Mouse (Mus musculus) G1E-ER4 (cell line): ENCODE data around the gene Speg. TPM values are rescaled to one million over a fixed set of nuclear protein-coding genes. Genes with fewer than 3 reads are reported as not detected.

Source experiments
- GATA1 ChIP-seq: IDR thresholded peaks from one replicate; pipeline ENCODE4 v1.8.0; 2012; ENCODE audit warnings: low read length, inconsistent platforms
- polyA plus RNA-seq: library from polyadenylated mRNA; stranded (reverse); fragments of >175 nt; gene quantifications from 2 replicates; pipeline ENCODE4 v1.2.3, GENCODE M21; 2012

Gene Speg
- polyA plus RNA-seq, 1 experiment = 0.09 TPM

DNA sequence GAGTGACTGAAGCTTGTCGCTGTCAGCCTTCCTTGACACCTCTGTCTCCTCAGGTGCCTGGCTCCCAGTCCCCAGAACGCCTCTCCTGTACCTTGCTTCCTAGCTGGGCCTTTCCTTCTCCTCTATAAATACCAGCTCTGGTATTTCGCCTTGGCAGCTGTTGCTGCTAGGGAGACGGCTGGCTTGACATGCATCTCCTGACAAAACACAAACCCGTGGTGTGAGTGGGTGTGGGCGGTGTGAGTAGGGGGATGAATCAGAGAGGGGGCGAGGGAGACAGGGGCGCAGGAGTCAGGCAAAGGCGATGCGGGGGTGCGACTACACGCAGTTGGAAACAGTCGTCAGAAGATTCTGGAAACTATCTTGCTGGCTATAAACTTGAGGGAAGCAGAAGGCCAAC is 15.8 kb upstream of the Speg start:
- TF ChIP-seq GATA1 = no peak

DNA sequence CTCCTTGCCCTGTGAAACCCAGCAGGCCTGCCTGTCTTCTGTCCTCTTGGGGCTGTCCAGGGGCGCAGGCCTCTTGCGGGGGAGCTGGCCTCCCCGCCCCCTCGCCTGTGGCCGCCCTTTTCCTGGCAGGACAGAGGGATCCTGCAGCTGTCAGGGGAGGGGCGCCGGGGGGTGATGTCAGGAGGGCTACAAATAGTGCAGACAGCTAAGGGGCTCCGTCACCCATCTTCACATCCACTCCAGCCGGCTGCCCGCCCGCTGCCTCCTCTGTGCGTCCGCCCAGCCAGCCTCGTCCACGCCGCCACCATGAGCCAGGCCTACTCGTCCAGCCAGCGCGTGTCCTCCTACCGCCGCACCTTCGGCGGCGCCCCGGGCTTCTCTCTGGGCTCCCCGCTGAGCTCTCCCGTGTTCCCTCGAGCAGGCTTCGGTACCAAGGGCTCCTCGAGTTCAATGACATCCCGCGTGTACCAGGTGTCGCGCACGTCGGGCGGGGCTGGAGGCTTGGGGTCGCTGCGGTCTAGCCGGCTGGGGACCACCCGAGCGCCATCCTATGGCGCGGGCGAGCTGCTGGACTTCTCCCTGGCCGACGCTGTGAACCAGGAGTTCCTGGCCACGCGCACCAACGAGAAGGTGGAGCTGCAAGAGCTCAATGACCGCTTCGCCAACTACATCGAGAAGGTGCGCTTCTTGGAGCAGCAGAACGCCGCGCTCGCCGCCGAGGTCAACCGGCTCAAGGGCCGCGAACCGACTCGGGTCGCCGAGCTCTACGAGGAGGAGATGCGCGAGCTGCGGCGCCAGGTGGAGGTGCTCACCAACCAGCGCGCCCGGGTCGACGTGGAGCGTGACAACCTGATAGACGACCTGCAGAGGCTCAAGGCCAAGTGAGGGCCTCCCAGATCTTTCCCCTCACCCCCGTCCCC is 14.7 kb upstream of the Speg start, which contains the start of gene Des:
Gene Des (plus strand): TSS at position 218 of the 920 bp plus-strand sequence.
- TF ChIP-seq GATA1 = no peak

DNA sequence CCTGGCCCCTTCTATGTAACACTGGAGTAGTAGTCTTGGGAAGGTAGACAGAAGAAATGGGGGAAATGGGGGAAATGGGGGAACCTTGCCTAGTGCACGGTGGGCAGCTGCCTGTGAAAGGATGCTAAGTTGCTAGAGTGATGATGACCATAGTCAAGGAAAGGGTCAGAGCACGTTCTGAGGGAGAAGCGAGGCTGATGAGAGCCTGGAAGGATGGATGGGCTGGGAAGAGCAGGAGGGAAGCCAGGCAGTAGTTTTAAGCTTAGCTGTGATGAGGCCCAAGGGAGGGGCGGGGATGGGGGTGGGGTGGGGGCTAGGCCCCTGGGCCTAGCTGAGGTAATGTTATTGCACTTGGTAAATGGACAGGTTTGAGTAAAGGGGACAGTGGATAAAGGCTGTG is 14.0 kb upstream of the Speg start:
- no peak for TF ChIP-seq GATA1

DNA sequence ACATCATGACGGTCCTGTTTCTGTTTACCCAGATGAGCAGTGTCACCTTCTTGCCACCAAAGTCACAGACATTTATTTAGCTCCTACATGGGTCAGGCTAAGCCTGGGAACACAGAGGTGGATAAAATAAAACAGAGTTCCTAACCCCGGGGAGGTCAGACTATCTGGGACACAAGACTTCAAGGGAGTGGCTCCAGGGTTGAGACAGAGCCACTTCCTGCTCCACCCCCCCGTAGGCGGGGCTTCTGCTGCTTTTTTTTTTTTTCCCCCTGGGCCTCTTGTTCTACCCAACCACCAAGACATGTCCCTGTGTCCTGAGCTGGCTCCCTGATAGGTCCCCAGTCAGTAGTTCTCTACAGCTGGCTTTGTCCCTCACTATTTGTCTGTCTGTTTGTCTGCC is 13.3 kb upstream of the Speg start:
- no peak for TF ChIP-seq GATA1

DNA sequence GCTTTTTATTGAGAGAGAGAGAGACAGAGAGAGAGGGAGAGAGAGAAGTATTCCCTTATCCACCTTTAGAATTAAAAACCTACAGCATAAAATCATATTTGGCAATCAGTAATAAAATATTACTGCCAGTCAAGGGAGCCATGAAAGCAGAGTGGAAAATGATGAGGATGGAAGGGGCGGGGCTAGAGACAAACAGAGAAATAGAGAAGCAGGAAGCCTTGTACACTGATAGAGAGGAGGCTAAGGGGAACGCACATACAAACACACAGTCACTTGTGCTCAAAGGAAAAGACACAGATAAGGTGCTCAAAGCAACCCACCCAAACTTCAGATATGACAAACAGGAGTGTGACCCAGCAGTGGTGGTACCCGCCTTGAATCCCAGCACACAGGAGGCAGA is 11.2 kb upstream of the Speg start:
- no peak for TF ChIP-seq GATA1

DNA sequence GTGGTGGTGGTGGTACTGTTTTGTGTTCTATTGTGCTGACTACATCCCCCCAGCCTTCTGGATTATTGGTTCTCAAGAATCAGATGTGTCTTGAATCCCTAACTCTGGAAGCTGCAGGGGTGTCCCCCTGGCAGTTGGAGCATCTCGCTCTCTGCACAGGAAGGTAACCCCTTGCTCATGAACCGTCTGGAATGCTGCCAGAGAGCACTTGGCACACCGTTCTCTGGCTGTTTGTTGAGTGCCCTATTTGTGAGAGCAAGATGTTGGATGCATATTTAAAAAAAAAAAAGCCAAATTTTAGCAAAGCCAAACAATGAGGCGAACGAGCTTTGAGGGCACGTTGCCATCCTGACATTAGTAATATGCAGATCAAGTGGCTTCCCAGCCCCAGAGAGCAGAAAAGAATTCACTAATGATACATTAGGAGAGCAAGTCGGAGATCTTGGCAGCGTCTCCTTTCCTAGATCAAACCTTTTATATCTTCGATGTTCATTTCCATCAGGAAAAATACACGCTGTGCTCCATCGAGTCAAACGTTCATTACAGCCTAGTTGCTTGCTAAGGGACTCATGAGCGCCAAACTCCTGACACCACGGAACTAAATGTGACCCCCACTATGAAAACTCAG is 9.5 kb upstream of the Speg start:
- TF ChIP-seq GATA1 = no peak

DNA sequence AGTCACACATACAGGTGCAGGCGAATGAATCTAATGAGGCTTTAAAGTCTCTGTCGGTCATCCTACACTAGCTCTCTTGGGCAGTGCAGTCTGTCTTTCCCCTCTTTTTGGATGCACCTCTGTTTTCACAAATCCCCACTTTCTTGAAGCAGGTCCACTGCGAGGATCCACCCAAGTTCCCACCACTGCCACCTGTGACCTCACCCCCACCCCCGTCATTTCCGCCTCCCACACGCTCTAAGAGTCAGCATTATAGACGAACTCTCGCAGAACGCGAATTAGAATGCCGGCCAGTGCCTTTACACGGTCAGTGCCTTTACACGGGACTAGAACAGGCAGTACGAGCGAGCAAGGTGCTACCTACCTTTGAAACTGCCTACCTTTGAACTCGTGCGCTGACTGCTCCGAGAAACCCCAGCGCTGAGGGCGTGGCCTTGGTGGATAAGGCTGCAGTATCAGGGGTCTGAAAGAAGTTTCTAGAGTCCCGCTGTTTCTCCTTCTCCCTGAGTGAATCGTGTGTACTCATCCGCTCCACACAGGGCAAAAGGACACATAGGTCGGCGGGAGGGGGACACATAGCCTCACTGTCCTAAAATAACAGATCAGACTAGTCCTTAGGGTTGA is 5.6 kb upstream of the Speg start:
- TF ChIP-seq GATA1 = no peak

DNA sequence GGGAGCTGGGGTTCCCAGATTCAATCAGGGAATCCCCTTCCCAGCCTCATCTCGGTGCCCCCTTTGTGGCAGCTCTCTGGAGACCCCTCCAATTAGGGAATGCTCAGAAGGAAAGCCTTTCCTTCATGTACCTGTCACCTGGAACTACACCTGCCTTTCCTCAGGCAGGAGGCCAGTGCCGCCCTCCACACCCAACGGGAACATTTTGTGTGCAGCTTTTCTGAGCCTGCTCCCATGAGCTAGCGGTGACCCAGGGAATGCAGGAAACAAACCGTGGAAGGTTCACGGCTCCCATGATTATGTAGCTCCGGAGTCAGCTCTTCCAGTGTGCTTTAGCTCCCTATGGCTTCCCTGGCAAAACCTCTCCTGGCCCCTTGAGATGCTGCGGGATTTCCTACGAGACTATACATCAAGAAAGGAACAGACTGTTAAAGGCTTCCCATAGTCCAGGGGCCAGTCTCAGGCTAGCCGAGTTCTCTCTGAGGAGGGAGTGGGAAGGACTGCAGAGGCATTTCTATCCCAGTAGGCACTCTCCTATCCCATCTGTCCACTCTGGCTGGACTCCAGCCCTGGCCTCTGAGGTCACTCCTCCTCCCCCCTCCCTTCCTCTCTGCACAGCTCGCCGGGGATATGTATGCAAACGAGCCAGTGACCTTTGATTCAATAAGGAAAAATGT is 5.0 kb upstream of the Speg start:
- no peak for TF ChIP-seq GATA1

DNA sequence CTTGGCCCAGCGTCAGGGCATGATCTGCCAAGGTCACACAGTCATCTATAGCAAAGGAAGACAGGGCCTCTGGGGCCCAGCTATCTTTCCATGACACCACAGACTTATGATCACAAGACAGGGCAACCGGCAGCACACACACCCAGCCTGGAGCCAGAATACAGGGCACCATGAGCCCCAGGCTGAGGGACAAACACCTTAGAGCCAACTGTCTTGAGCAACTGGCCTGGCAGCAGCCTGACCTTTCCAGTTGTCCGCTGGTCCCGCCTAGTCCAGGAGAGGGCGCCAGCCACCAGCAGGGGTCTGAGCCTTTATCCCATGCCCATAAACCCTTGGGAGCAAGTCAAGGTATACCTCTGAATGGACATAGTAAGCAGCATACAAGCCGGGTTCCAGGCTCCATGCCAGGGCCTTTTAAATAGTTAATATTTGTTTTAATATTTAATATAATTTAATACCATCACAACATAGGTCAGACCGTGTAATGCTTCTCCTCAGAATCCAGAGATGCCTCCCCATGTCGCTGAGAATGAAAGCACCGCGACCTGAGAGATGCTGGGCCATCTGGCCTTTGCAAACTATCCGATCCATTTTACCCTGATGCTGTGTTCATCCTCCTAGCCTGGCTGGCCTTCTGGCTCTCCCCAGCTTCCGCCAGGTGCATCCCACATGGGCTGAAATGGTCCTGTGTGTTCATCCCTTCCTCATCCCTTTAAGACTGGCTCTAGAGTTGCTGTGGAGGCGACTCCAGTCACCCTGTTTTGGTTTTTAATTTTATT is 3.6 kb upstream of the Speg start:
- no peak for TF ChIP-seq GATA1

DNA sequence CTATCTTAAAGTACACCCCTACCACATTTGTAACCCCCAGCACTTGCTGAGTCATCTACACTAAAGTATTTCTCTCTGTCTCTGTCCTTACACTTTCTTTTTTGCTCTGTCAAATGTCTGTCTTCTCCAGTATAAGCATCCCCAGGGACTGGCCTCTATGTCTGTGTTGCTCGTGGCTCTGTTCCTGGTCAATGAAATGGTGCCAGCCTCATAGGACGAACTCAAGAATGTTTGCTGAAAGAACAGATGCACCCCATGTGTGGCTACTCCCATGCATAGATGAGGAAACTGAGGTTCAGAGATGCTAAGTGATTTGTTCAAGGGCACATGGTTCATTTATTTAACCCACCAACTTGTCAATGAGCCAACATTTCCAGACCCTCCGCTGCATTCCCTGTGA is 2.6 kb upstream of the Speg start:
- TF ChIP-seq GATA1 = no peak

DNA sequence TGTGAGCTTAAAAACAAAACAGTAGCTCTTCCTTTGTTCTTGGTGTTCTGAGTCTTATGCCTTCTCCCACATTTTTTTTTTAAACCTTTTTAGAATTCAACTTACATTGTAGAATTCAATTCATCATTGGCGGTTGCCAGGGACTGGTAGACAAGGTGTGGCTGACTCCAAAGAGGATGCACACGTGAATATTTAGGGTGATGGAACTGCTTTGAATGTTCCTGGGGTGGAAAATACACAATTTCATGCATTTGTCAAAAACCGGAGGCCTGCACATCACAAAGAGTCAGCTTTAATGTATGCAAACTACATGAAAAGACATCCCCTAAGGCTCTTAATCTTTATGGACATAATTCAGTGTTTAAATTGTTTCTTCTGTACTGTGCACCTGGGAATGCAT is 1.8 kb upstream of the Speg start:
- TF ChIP-seq GATA1 = no peak

DNA sequence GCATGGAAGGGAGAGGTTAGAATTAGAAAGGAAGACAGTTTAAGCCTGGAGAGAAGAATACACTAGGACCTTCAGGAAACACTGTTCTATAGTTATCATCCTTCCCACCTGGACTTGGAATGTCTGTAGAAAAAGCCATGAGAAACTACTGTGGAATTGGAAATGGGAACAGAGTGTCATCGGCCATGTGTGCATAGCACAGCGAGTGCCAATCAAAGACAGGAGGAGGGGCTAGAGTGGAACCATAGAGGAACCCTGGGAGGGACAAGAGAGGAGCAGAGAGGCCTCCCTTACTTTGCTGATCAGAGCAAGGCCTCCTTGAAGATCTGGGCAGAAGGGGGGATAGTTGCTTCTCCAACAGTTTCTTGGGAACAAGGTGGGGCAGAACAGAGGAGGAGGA is 4.1 kb downstream of the Speg start:
- no peak for TF ChIP-seq GATA1

DNA sequence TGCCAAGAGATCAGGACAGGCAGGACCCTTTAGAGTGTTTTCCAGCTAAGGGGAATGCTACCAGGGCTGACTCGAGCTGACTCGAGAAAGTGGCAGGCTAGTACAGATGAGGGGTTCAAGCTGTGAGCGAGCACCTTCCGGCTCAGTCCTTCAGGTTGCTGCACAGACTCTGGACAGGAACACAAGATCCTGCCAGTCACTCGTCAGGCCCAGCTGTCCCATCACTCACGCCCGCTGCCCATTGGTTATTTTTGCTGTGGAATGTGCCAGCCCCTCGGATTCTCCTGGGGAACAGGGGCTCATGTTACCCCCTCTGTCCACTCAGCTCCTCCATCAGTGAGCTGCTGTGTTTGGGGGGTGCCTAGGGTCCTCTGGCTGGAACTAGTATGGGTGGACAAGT is 4.8 kb downstream of the Speg start:
- TF ChIP-seq GATA1 = no peak

DNA sequence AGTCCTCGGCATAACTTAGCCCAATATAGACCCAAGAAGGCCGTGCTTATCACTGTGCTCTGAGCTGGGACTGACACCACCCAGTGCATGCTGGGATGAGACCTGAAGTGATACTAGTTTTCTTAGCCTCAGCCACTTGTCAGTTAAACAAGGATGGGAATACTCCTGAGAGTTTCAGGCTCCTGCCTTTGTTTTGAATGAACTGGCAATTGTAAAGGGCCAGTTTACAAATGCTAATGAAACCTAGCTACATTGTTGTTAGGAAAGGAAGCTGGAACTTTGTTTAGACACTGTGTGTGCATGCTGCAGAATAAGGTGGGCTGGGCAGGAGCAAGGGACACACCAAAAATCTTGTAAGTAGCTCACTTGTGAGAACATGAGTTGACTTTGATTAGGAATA is 5.9 kb downstream of the Speg start:
- TF ChIP-seq GATA1 = no peak
